In the genomic region with DNA sequence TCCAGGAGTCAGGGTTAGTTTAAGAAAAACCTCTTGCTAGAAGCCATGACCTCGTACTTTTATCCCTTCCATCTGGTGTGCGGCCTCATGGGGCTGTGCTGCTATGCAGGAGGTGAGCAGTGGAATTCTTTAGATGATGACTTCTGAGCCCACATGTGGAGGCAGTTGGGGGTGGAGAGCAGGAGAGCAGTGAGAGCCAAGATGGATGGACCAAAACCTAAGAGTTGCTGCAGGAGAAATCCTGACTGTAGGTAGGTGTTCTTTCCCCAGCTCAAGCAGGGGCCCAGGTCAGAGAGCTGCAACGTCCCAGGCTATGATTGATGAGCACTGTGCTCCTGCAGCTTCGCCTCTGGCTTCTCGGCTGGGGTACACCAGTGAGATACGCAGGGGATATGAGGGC, we compare ENCODE assay signal across 23 mouse cellular contexts. TPM values are rescaled to one million over a fixed set of nuclear protein-coding genes. Genes with fewer than 3 reads are reported as not detected.
DNase-seq lines count a peak whose midpoint lies in the region; ATAC-seq lines count a peak whose summit lies in the region.
"Had no signal": no experiment of that assay in that cellular context is flagged by ENCODE, and none has a peak within 500 bp of the region (broad histone marks: within the 10 kb centered on the region; RNA-seq: fewer than 3 reads in every experiment).

No protein-coding gene starts in this region.

- 57% methylated on average over 6 of the region's 6 CpGs for WGBS in hindbrain, embryonic 16.5 days
- WGBS in hindbrain, embryonic 14.5 days = 50% methylated on average over 6 of the region's 6 CpGs
- WGBS in limb, embryonic 12.5 days = 17% methylated on average over 6 of the region's 6 CpGs
- 76% methylated on average over 6 of the region's 6 CpGs for WGBS in forebrain, embryonic 15.5 days

- no peaks in the 10 kb centered on the region for H3K9me3 ChIP-seq in hindbrain, embryonic 16.5 days (ENCODE audit: control insufficient read depth, low read length)
- no peaks in the 10 kb centered on the region for H3K9me3 ChIP-seq in hindbrain, embryonic 14.5 days (ENCODE audit: control insufficient read depth, low read length)
- H3K9me3 ChIP-seq in limb, embryonic 12.5 days = no peaks in the 10 kb centered on the region
- no peaks in the 10 kb centered on the region for H3K9me3 ChIP-seq in forebrain, embryonic 15.5 days
- H3K9me3 ChIP-seq: forebrain, embryonic 10.5 days; hindbrain, embryonic 12.5 days; midbrain, embryonic 15.5 days had no signal

- no peak overlapping the region for H3K4me2 ChIP-seq in hindbrain, embryonic 16.5 days (ENCODE audit: low read length)
- no peak overlapping the region for H3K4me2 ChIP-seq in hindbrain, embryonic 14.5 days (replicated peaks)
- no peak overlapping the region for H3K4me2 ChIP-seq in limb, embryonic 12.5 days
- no peak overlapping the region for H3K4me2 ChIP-seq in forebrain, embryonic 15.5 days (replicated peaks)
- H3K4me2 ChIP-seq: heart, embryonic 11.5 days; hindbrain, embryonic 12.5 days; midbrain, embryonic 15.5 days had no signal

- H3K27ac ChIP-seq in hindbrain, embryonic 16.5 days (ENCODE audit: low read depth, low read length) = 0 out of 2 replicates have a peak overlapping the region, but pooled peaks have one; percentile 5
- no peak overlapping the region for H3K27ac ChIP-seq in hindbrain, embryonic 14.5 days
- H3K27ac ChIP-seq in limb, embryonic 12.5 days = peak overlapping the region; percentile 54; the same call in 1 of the 2 replicates
- H3K27ac ChIP-seq in forebrain, embryonic 15.5 days (replicated peaks) = no peak overlapping the region
- H3K27ac ChIP-seq: forebrain, embryonic 10.5 days; hindbrain, embryonic 12.5 days; midbrain, embryonic 15.5 days had no signal

- no peaks in the 10 kb centered on the region for H3K4me1 ChIP-seq in hindbrain, embryonic 16.5 days (ENCODE audit: control insufficient read depth, insufficient read depth, low read depth, low read length)
- no peaks in the 10 kb centered on the region; the same call in 1 of the 2 replicates for H3K4me1 ChIP-seq in hindbrain, embryonic 14.5 days (replicated peaks; ENCODE audit: control insufficient read depth, insufficient read depth, low read length)
- H3K4me1 ChIP-seq in limb, embryonic 12.5 days (replicated peaks) = peaks cover 52% of the 10 kb centered on the region
- H3K4me1 ChIP-seq in forebrain, embryonic 15.5 days = 0 out of 2 replicates have a peak, but pooled peaks cover 3% of the 10 kb centered on the region

- no peak overlapping the region for H3K9ac ChIP-seq in hindbrain, embryonic 16.5 days (ENCODE audit: low read depth, low read length)
- H3K9ac ChIP-seq in hindbrain, embryonic 14.5 days = no peak overlapping the region
- no peak overlapping the region for H3K9ac ChIP-seq in limb, embryonic 12.5 days (replicated peaks)
- H3K9ac ChIP-seq in forebrain, embryonic 15.5 days (replicated peaks) = no peak overlapping the region
- H3K9ac ChIP-seq: hindbrain, embryonic 12.5 days; midbrain, embryonic 15.5 days had no signal

- no peak for DNase-seq in hindbrain, embryonic 14.5 days (ENCODE audit: low spot score)
- DNase-seq in 3T3-L1 (ENCODE audit: low read depth, low spot score) = peak; percentile 57
- DNase-seq in embryo, embryonic 11 days = peak; percentile 61
- DNase-seq in gastrocnemius, postnatal 4 days (ENCODE audit: low spot score in 2 of 2) = no peak
- DNase-seq: cerebellum, adult 8-10 months; gastrocnemius, postnatal 36 days; heart, postnatal 10 days; lung, adult 18-20 months; lung, postnatal 14 days; retina, postnatal 1 day; thymus, postnatal 14 days had no signal

- no peak overlapping the region for H3K4me3 ChIP-seq in hindbrain, embryonic 16.5 days (ENCODE audit: low read length)
- H3K4me3 ChIP-seq in hindbrain, embryonic 14.5 days (replicated peaks; ENCODE audit: low read length) = no peak overlapping the region
- no peak overlapping the region for H3K4me3 ChIP-seq in limb, embryonic 12.5 days (replicated peaks)
- H3K4me3 ChIP-seq in forebrain, embryonic 15.5 days = no peak overlapping the region
- H3K4me3 ChIP-seq: forebrain, embryonic 10.5 days; hindbrain, embryonic 12.5 days; midbrain, embryonic 15.5 days had no signal

- H3K36me3 ChIP-seq in hindbrain, embryonic 16.5 days (ENCODE audit: control insufficient read depth, insufficient read depth, low read length) = no peaks in the 10 kb centered on the region
- H3K36me3 ChIP-seq in hindbrain, embryonic 14.5 days (replicated peaks; ENCODE audit: control insufficient read depth, insufficient read depth) = peaks cover 20% of the 10 kb centered on the region; the same call in 1 of the 2 replicates
- H3K36me3 ChIP-seq in limb, embryonic 12.5 days = peaks cover 15% of the 10 kb centered on the region; the same call in 1 of the 2 replicates
- no peaks in the 10 kb centered on the region; the same call in none of the 2 replicates for H3K36me3 ChIP-seq in forebrain, embryonic 15.5 days
- H3K36me3 ChIP-seq: midbrain, embryonic 15.5 days had no signal

- no peaks in the 10 kb centered on the region for H3K27me3 ChIP-seq in hindbrain, embryonic 16.5 days (replicated peaks; ENCODE audit: control insufficient read depth, insufficient read depth, low read length)
- H3K27me3 ChIP-seq in hindbrain, embryonic 14.5 days (ENCODE audit: control insufficient read depth, insufficient read depth, low read length) = no peaks in the 10 kb centered on the region
- no peaks in the 10 kb centered on the region for H3K27me3 ChIP-seq in limb, embryonic 12.5 days
- H3K27me3 ChIP-seq in forebrain, embryonic 15.5 days = no peaks in the 10 kb centered on the region
- H3K27me3 ChIP-seq: CH12.LX; hindbrain, embryonic 12.5 days; midbrain, embryonic 15.5 days had no signal

- no peak for ATAC-seq in hindbrain, embryonic 16.5 days
- no peak for ATAC-seq in hindbrain, embryonic 14.5 days (ENCODE audit: low FRiP score)
- ATAC-seq in limb, embryonic 12.5 days (ENCODE audit: insufficient number of reproducible peaks, insufficient read depth, low FRiP score, low TSS enrichment, low read depth) = peak; percentile 60; the same call in 1 of the 2 replicates
- no peak for ATAC-seq in monocyte, adult 5-6 weeks (replicated peaks; ENCODE audit: insufficient number of reproducible peaks, low FRiP score, low TSS enrichment, poor library complexity, severe bottlenecking)
- ATAC-seq in forebrain, embryonic 15.5 days (replicated peaks) = no peak
- ATAC-seq: intestine, postnatal 0 days; midbrain, embryonic 15.5 days had no signal

RNA-seq across cellular contexts. Expression of gene Wnt2b, which starts 21.0 kb away (rescaled TPM):
- 0.78 and 0.80 TPM in 2 replicates for polyA plus RNA-seq in hindbrain, embryonic 16.5 days (2015; fragmentation: Nextera tagmentation; extraction: Ambion mirVana)
- 0.82 and 1.2 TPM in 2 replicates for polyA plus RNA-seq in hindbrain, embryonic 14.5 days (2014; fragmentation: Nextera tagmentation; extraction: Ambion mirVana)
- 0.69 and 0.70 TPM in 2 replicates for polyA plus RNA-seq in limb, embryonic 12.5 days (2016; fragmentation: Nextera tagmentation; extraction: Ambion mirVana)
- not detected in 3 replicates for total RNA-seq in monocyte, adult 5-6 weeks (2017)
- polyA plus RNA-seq in forebrain, embryonic 15.5 days (2015; fragmentation: Nextera tagmentation; extraction: Ambion mirVana) = 0.61 and 0.76 TPM in 2 replicates
- total RNA-seq in gastrocnemius, postnatal 4 days (2021) = 1 to 10 TPM; 3.2 to 3.4 TPM
- total RNA-seq: CH12.LX; megakaryocyte, adult 5-6 weeks; MEL had no signal

Comparison
In these comparisons a context has a peak if more than half of its experiments do, and no peak if none do; other contexts are left out.
1. H3K27ac ChIP-seq: peak in hindbrain, embryonic 16.5 days (single experiment) and limb, embryonic 12.5 days (single experiment); none in hindbrain, embryonic 14.5 days (single experiment) and forebrain, embryonic 15.5 days (single experiment).
2. DNase-seq: peak in 3T3-L1 (single experiment) and embryo, embryonic 11 days (single experiment); none in hindbrain, embryonic 14.5 days (single experiment) and gastrocnemius, postnatal 4 days (0 of 2).